Mouse (Mus musculus): ENCODE results near the gene Plppr4. TPM values are rescaled to one million over a fixed set of nuclear protein-coding genes. Genes with fewer than 3 reads are reported as not detected.

Gene Plppr4
- polyA plus RNA-seq (2012; rRNA removed): 0.05 and 0.26 TPM in 2 replicates

- TF ChIP-seq CTCF (IDR thresholded peaks at IDR 0.05; ENCODE audit: insufficient read depth, low read length): no peak
- TF ChIP-seq POLR2A (IDR thresholded peaks at IDR 0.05; ENCODE audit: borderline replicate concordance, extremely low read depth, low read depth, low read length): no peak
- no peak within 1 kb of the TSS for H3K4me3 ChIP-seq (replicated peaks; ENCODE audit: extremely low read depth, low read depth, low read length)
- DNase-seq: no peak
- WGBS: 60% methylated on average over 5 of the region's 5 CpGs
- H3K4me1 ChIP-seq (ENCODE audit: control insufficient read depth, insufficient read depth, low read length): no peaks in the 10 kb centered on the region
Observed at GRCm38 (mm10) chr3:117360528-117360927, at the start of gene Plppr4. TSS of gene Plppr4 (minus strand) at chr3:117360876.

GRCm38 (mm10) chr3:117405821-117406220 lies 45.1 kb upstream of the Plppr4 start:
- TF ChIP-seq POLR2A (IDR thresholded peaks at IDR 0.05; ENCODE audit: borderline replicate concordance, extremely low read depth, low read depth, low read length) (no peak), CTCF (IDR thresholded peaks at IDR 0.05; ENCODE audit: insufficient read depth, low read length) (no peak)
- 83% methylated on average over 2 of the region's 2 CpGs for WGBS
- no peak overlapping the region for H3K4me3 ChIP-seq (replicated peaks; ENCODE audit: extremely low read depth, low read depth, low read length)
- H3K4me1 ChIP-seq (ENCODE audit: control insufficient read depth, insufficient read depth, low read length): no peaks in the 10 kb centered on the region
- no peak for DNase-seq

DNA sequence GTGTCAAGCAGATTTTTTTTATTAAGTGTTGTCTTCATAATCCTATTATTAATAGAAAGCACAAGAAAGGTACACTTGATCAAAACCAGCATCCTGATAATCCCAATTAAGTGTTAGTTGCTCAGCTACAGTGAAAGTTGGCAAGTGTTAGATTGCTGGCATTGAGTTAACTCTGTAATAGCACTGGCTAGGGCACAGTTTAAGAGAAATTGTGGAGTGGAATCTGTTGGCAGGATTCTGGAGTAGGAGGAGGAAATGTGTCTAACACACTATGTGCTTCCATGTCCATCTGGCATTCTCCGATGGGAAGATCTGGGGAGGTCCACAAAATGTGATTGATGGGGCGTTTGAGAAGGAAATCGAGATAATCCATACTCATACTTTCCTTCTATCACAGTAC lies 43.1 kb upstream of the Plppr4 start:
- no peak for DNase-seq
- no peak for TF ChIP-seq CTCF (IDR thresholded peaks at IDR 0.05; ENCODE audit: insufficient read depth, low read length)
- TF ChIP-seq POLR2A (IDR thresholded peaks at IDR 0.05; ENCODE audit: borderline replicate concordance, extremely low read depth, low read depth, low read length): no peak
- Histone ChIP-seq H3K4me3 (replicated peaks; ENCODE audit: extremely low read depth, low read depth, low read length) (no peak overlapping the region), H3K4me1 (ENCODE audit: control insufficient read depth, insufficient read depth, low read length) (no peaks in the 10 kb centered on the region)
- 70% methylated on average over 3 of the region's 3 CpGs for WGBS

GRCm38 (mm10) chr3:117366041-117366440 lies 5.4 kb upstream of the Plppr4 start:
- H3K4me1 ChIP-seq (ENCODE audit: control insufficient read depth, insufficient read depth, low read length): no peaks in the 10 kb centered on the region
- 76% methylated on average over 1 of the region's 1 CpGs for WGBS
- no peak for TF ChIP-seq POLR2A (IDR thresholded peaks at IDR 0.05; ENCODE audit: borderline replicate concordance, extremely low read depth, low read depth, low read length)
- TF ChIP-seq CTCF (IDR thresholded peaks at IDR 0.05; ENCODE audit: insufficient read depth, low read length): no peak
- H3K4me3 ChIP-seq (replicated peaks; ENCODE audit: extremely low read depth, low read depth, low read length): no peak overlapping the region
- DNase-seq: no peak

GRCm38 (mm10) chr3:117359686-117360521 lies 772 bp downstream of the Plppr4 start:
- no peaks in the 10 kb centered on the region for H3K4me1 ChIP-seq (ENCODE audit: control insufficient read depth, insufficient read depth, low read length)
- no peak for DNase-seq
- no peak overlapping the region for H3K4me3 ChIP-seq (replicated peaks; ENCODE audit: extremely low read depth, low read depth, low read length)
- TF ChIP-seq CTCF (IDR thresholded peaks at IDR 0.05; ENCODE audit: insufficient read depth, low read length) (no peak), POLR2A (IDR thresholded peaks at IDR 0.05; ENCODE audit: borderline replicate concordance, extremely low read depth, low read depth, low read length) (no peak)
- WGBS: 4% methylated on average over 46 of the region's 46 CpGs

DNA sequence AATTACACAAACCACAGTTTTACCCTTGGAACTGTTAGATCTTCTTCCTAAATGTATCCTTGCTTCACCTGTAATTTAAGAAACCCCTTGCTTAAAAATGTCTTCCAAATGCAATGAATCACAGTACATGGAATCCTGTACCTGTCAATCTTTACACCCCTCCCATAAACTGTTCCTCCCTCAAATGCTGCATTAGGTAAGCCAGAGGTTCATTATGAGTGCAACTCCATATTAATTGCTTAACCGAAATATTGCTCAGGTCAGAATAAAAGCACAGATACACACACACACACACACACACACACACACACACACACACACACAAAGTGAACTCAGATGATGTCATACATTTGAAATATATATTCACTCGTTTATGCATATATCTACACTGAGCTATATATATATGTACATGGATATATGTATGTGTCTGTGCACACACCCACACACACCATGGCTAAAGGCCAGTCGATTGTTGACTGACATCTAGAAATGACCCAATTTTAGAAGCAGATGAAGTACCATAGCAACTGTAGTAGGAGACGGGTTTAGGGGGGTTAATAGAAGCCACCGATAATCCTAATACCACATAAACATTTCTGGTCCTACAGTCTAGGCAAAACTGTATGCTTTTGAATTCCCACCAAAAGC lies 1.6 kb downstream of the Plppr4 start:
- TF ChIP-seq CTCF (IDR thresholded peaks at IDR 0.05; ENCODE audit: insufficient read depth, low read length) (no peak), POLR2A (IDR thresholded peaks at IDR 0.05; ENCODE audit: borderline replicate concordance, extremely low read depth, low read depth, low read length) (no peak)
- no peak for DNase-seq
- no peak overlapping the region for H3K4me3 ChIP-seq (replicated peaks; ENCODE audit: extremely low read depth, low read depth, low read length)
- H3K4me1 ChIP-seq (ENCODE audit: control insufficient read depth, insufficient read depth, low read length): no peaks in the 10 kb centered on the region
- WGBS: 81% methylated on average over 5 of the region's 5 CpGs

DNA sequence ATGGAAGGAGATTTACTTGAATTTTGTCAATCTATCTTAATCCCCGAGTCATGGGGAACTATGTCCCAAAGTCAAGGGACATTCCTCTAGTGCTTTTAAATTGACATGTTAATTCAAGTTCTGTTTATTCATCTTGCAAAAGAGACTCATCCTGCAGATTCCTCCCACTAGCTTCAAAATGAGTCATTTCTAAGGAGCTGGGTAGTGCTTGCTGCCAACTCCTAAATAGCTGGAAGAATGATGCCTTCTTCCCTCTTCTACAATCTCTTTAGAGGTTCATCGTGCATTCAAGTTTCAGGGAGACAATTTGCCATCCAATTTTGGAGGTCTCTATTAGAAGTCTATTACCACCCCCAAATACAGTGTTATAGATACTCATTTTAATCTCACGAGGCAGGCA lies 3.3 kb downstream of the Plppr4 start:
- no peaks in the 10 kb centered on the region for H3K4me1 ChIP-seq (ENCODE audit: control insufficient read depth, insufficient read depth, low read length)
- TF ChIP-seq POLR2A (IDR thresholded peaks at IDR 0.05; ENCODE audit: borderline replicate concordance, extremely low read depth, low read depth, low read length) (no peak), CTCF (IDR thresholded peaks at IDR 0.05; ENCODE audit: insufficient read depth, low read length) (no peak)
- no peak for DNase-seq
- WGBS: 74% methylated on average over 3 of the region's 3 CpGs
- H3K4me3 ChIP-seq (replicated peaks; ENCODE audit: extremely low read depth, low read depth, low read length): no peak overlapping the region

GRCm38 (mm10) chr3:117353940-117354339 lies 6.7 kb downstream of the Plppr4 start:
- TF ChIP-seq CTCF (IDR thresholded peaks at IDR 0.05; ENCODE audit: insufficient read depth, low read length) (no peak), POLR2A (IDR thresholded peaks at IDR 0.05; ENCODE audit: borderline replicate concordance, extremely low read depth, low read depth, low read length) (no peak)
- Histone ChIP-seq H3K4me3 (replicated peaks; ENCODE audit: extremely low read depth, low read depth, low read length) (no peak overlapping the region), H3K4me1 (ENCODE audit: control insufficient read depth, insufficient read depth, low read length) (no peaks in the 10 kb centered on the region)
- 69% methylated on average over 2 of the region's 2 CpGs for WGBS
- no peak for DNase-seq

DNA sequence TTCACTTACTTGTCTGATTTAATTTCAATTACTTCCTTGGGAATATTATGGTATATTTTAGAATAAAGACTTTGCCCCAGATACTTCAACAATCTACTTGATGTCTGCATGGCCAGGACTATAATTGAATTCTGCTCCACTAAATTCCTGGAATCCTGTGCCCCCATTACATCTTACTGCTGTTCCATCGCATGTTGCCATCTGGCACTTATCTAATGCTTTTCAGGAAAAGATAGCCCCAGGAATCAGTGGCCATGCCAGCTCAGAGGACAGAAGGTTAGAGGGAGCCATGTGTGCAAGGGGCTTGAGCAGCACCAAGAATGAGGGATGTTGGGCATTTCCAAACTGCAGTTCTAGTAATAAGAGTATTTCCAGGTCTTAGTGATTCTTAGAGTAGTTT lies 14.3 kb downstream of the Plppr4 start:
- Histone ChIP-seq H3K4me3 (replicated peaks; ENCODE audit: extremely low read depth, low read depth, low read length) (no peak overlapping the region), H3K4me1 (ENCODE audit: control insufficient read depth, insufficient read depth, low read length) (no peaks in the 10 kb centered on the region)
- TF ChIP-seq CTCF (IDR thresholded peaks at IDR 0.05; ENCODE audit: insufficient read depth, low read length): no peak
- no peak for TF ChIP-seq POLR2A (IDR thresholded peaks at IDR 0.05; ENCODE audit: borderline replicate concordance, extremely low read depth, low read depth, low read length)
- 82% methylated on average over 1 of the region's 1 CpGs for WGBS
- DNase-seq: no peak

GRCm38 (mm10) chr3:117331502-117331901 lies 29.2 kb downstream of the Plppr4 start:
- Histone ChIP-seq H3K4me3 (replicated peaks; ENCODE audit: extremely low read depth, low read depth, low read length) (no peak overlapping the region), H3K4me1 (ENCODE audit: control insufficient read depth, insufficient read depth, low read length) (no peaks in the 10 kb centered on the region)
- DNase-seq: no peak
- whole genome bisulfite sequencing: 84% methylated on average over 10 of the region's 10 CpGs
- no peak for TF ChIP-seq CTCF (IDR thresholded peaks at IDR 0.05; ENCODE audit: insufficient read depth, low read length)
- no peak for TF ChIP-seq POLR2A (IDR thresholded peaks at IDR 0.05; ENCODE audit: borderline replicate concordance, extremely low read depth, low read depth, low read length)
